Mouse (Mus musculus): Measurements from ENCODE around the gene Pemt. TPM values are rescaled to one million over a fixed set of nuclear protein-coding genes. Genes with fewer than 3 reads are reported as not detected.

Pemt gene
- polyA plus RNA-seq, 1 experiment, result 2.5 TPM

DNA sequence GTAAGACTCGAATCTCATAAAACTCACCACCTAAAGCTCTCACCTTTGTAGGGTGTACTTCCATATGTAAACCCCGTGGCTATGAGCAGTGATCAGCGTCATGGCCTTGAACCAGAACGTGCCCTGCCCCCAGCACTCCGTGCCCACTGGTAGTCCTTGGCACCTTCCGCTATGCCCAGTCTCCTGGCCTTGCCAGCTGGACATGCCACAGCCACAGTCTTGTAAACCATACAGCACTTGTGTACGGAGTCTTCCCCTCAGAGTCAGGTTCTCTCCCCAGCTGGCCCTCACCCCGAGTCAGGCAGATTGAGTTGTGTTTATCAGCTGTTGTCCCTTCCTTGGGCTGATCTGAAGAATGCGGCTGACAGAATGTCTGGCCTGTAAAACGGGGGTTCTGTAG lies 12.2 kb upstream of the Pemt start:
- Histone ChIP-seq H3K27me3 (ENCODE audit: control insufficient read depth, insufficient read depth, low read length) (no peaks in the 10 kb centered on the region), H3K4me3 (ENCODE audit: extremely low read depth, insufficient read depth, insufficient read length) (no peak overlapping the region), H3K4me1 (ENCODE audit: control insufficient read depth, insufficient read depth, insufficient read length) (no peaks in the 10 kb centered on the region), H3K27ac (ENCODE audit: insufficient read depth, low read length) (no peak overlapping the region), H3K36me3 (ENCODE audit: control insufficient read depth, insufficient read depth, low read length) (no peaks in the 10 kb centered on the region)
- DNase-seq (ENCODE audit: low read depth in 1 of 2, low spot score in 2 of 2), result no peak
- WGBS, result 80% methylated on average over 10 of the region's 10 CpGs
- TF ChIP-seq POLR2A (IDR thresholded peaks at IDR 0.05; ENCODE audit: low read depth, low read length), result no peak
- TF ChIP-seq CTCF (IDR thresholded peaks at IDR 0.05; ENCODE audit: extremely low read depth, insufficient read depth, insufficient read length, insufficient replicate concordance), result no peak

- Histone ChIP-seq H3K36me3 (ENCODE audit: control insufficient read depth, insufficient read depth, low read length) (no peaks in the 10 kb centered on the region), H3K27me3 (ENCODE audit: control insufficient read depth, insufficient read depth, low read length) (no peaks in the 10 kb centered on the region), H3K27ac (ENCODE audit: insufficient read depth, low read length) (no peak overlapping the region), H3K4me3 (ENCODE audit: extremely low read depth, insufficient read depth, insufficient read length) (no peak overlapping the region), H3K4me1 (ENCODE audit: control insufficient read depth, insufficient read depth, insufficient read length) (no peaks in the 10 kb centered on the region)
- TF ChIP-seq CTCF (IDR thresholded peaks at IDR 0.05; ENCODE audit: extremely low read depth, insufficient read depth, insufficient read length, insufficient replicate concordance) (no peak), POLR2A (IDR thresholded peaks at IDR 0.05; ENCODE audit: low read depth, low read length) (no peak)
- 77% methylated on average over 2 of the region's 2 CpGs for WGBS
- DNase-seq (ENCODE audit: low read depth in 1 of 2, low spot score in 2 of 2), result no peak
Measured at GRCm38 (mm10) chr11:60057987-60058386, 11.7 kb upstream of the Pemt start.

- no peak overlapping the region for H3K27ac ChIP-seq (ENCODE audit: insufficient read depth, low read length)
- WGBS, result 91% methylated on average over 6 of the region's 6 CpGs
- no peak for DNase-seq (ENCODE audit: low read depth in 1 of 2, low spot score in 2 of 2)
- no peaks in the 10 kb centered on the region for H3K4me1 ChIP-seq (ENCODE audit: control insufficient read depth, insufficient read depth, insufficient read length)
- no peaks in the 10 kb centered on the region for H3K27me3 ChIP-seq (ENCODE audit: control insufficient read depth, insufficient read depth, low read length)
- H3K4me3 ChIP-seq (ENCODE audit: extremely low read depth, insufficient read depth, insufficient read length), result no peak overlapping the region
- no peak for TF ChIP-seq CTCF (IDR thresholded peaks at IDR 0.05; ENCODE audit: extremely low read depth, insufficient read depth, insufficient read length, insufficient replicate concordance)
- no peak for TF ChIP-seq POLR2A (IDR thresholded peaks at IDR 0.05; ENCODE audit: low read depth, low read length)
- H3K36me3 ChIP-seq (ENCODE audit: control insufficient read depth, insufficient read depth, low read length), result no peaks in the 10 kb centered on the region
Measured at GRCm38 (mm10) chr11:60056520-60056919, 10.2 kb upstream of the Pemt start.

DNA sequence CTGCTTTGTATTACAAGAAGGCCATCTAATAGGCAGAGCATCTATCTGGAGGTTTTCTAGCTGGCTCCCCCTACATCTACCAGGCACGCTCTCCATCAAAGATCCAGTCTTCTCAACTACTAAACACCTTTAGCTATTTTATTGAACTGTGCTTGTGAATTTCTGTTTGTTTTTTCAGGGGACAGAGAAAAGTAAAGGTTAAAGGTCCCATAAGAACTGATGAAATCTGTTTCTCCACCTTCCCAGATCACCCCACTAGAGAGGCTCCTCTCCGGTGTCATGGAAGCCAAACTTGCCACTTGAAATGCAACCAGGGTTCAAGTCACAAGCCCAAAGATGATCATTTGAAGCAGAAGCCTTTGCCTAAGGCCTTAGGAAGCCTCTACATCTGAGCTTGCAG lies 2.6 kb upstream of the Pemt start:
- H3K27me3 ChIP-seq (ENCODE audit: control insufficient read depth, insufficient read depth, low read length), result no peaks in the 10 kb centered on the region
- H3K4me3 ChIP-seq (ENCODE audit: extremely low read depth, insufficient read depth, insufficient read length), result no peak overlapping the region
- H3K36me3 ChIP-seq (ENCODE audit: control insufficient read depth, insufficient read depth, low read length), result no peaks in the 10 kb centered on the region
- DNase-seq (ENCODE audit: low read depth in 1 of 2, low spot score in 2 of 2), result no peak
- H3K4me1 ChIP-seq (ENCODE audit: control insufficient read depth, insufficient read depth, insufficient read length), result no peaks in the 10 kb centered on the region
- TF ChIP-seq CTCF (IDR thresholded peaks at IDR 0.05; ENCODE audit: extremely low read depth, insufficient read depth, insufficient read length, insufficient replicate concordance), result no peak
- TF ChIP-seq POLR2A (IDR thresholded peaks at IDR 0.05; ENCODE audit: low read depth, low read length), result no peak
- 86% methylated on average over 2 of the region's 2 CpGs for WGBS
- no peak overlapping the region for H3K27ac ChIP-seq (ENCODE audit: insufficient read depth, low read length)

- no peak for DNase-seq (ENCODE audit: low read depth in 1 of 2, low spot score in 2 of 2)
- Histone ChIP-seq H3K27ac (ENCODE audit: insufficient read depth, low read length) (no peak overlapping the region), H3K4me1 (ENCODE audit: control insufficient read depth, insufficient read depth, insufficient read length) (no peaks in the 10 kb centered on the region), H3K36me3 (ENCODE audit: control insufficient read depth, insufficient read depth, low read length) (no peaks in the 10 kb centered on the region), H3K4me3 (ENCODE audit: extremely low read depth, insufficient read depth, insufficient read length) (peak overlapping the region; percentile 77; the same call in 1 of the 2 replicates), H3K27me3 (ENCODE audit: control insufficient read depth, insufficient read depth, low read length) (no peaks in the 10 kb centered on the region)
- TF ChIP-seq POLR2A (IDR thresholded peaks at IDR 0.05; ENCODE audit: low read depth, low read length) (no peak), CTCF (IDR thresholded peaks at IDR 0.05; ENCODE audit: extremely low read depth, insufficient read depth, insufficient read length, insufficient replicate concordance) (no peak)
- WGBS, result 6% methylated on average over 3 of the region's 3 CpGs
Measured at GRCm38 (mm10) chr11:60045676-60046057, 622 bp downstream of the Pemt start.

GRCm38 (mm10) chr11:60044777-60045176 lies 1.5 kb downstream of the Pemt start:
- Histone ChIP-seq H3K36me3 (ENCODE audit: control insufficient read depth, insufficient read depth, low read length) (no peaks in the 10 kb centered on the region), H3K27ac (ENCODE audit: insufficient read depth, low read length) (no peak overlapping the region), H3K27me3 (ENCODE audit: control insufficient read depth, insufficient read depth, low read length) (no peaks in the 10 kb centered on the region), H3K4me1 (ENCODE audit: control insufficient read depth, insufficient read depth, insufficient read length) (no peaks in the 10 kb centered on the region), H3K4me3 (ENCODE audit: extremely low read depth, insufficient read depth, insufficient read length) (no peak overlapping the region)
- WGBS, result 93% methylated on average over 1 of the region's 1 CpGs
- no peak for DNase-seq (ENCODE audit: low read depth in 1 of 2, low spot score in 2 of 2)
- no peak for TF ChIP-seq CTCF (IDR thresholded peaks at IDR 0.05; ENCODE audit: extremely low read depth, insufficient read depth, insufficient read length, insufficient replicate concordance)
- no peak for TF ChIP-seq POLR2A (IDR thresholded peaks at IDR 0.05; ENCODE audit: low read depth, low read length)

DNA sequence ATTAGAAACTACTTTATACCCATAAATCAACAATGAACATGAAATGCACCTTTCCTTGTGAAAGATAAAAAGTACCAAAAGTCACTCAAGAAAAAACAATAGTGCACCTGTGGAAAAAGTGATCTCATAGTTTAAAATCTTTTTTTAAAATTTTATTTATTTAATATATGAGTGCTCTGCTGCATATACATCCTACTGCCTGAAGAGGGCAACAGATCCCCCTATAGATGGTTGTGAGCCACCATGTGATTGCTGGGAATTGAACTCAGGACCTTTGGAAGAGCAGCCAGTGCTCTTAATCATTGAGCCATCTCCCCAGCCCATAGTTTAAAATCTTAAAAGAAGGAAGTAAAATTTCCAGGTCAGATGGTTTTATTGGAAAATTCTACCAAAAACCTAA lies 4.0 kb downstream of the Pemt start:
- Histone ChIP-seq H3K27me3 (ENCODE audit: control insufficient read depth, insufficient read depth, low read length) (no peaks in the 10 kb centered on the region), H3K36me3 (ENCODE audit: control insufficient read depth, insufficient read depth, low read length) (no peaks in the 10 kb centered on the region), H3K4me3 (ENCODE audit: extremely low read depth, insufficient read depth, insufficient read length) (no peak overlapping the region), H3K27ac (ENCODE audit: insufficient read depth, low read length) (no peak overlapping the region), H3K4me1 (ENCODE audit: control insufficient read depth, insufficient read depth, insufficient read length) (no peaks in the 10 kb centered on the region)
- DNase-seq (ENCODE audit: low read depth in 1 of 2, low spot score in 2 of 2), result no peak
- TF ChIP-seq CTCF (IDR thresholded peaks at IDR 0.05; ENCODE audit: extremely low read depth, insufficient read depth, insufficient read length, insufficient replicate concordance) (no peak), POLR2A (IDR thresholded peaks at IDR 0.05; ENCODE audit: low read depth, low read length) (no peak)
